7 mouse cellular contexts compared by ENCODE assay signal in the genomic region with DNA sequence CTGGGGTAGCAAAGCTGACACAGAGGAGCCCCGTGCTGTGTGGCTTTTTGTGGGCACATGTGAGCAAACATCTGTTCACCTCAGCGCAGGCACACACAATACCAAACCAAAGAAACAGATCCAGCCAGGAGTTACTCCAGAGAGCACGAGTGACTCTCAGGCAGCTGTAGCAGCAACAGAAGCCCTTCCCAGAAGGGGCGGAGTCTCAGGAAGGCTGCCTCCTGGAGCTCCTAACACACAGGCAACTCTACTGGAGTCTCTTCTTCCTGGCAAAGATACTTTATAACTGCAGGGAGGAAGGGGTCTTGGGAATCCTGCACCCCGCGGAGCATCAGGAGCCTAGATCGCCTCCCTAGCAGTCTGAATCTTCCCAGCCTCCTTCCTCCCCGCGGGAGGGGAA. TPM values are rescaled to one million over a fixed set of nuclear protein-coding genes. Genes with fewer than 3 reads are reported as not detected.
DNase-seq lines count a peak whose midpoint lies in the region; ATAC-seq and TF ChIP-seq lines count a peak whose summit lies in the region.

No protein-coding gene starts in this region.

- no peaks in the 10 kb centered on the region for H3K36me3 ChIP-seq in intestine, embryonic 14.5 days (ENCODE audit: control insufficient read depth, insufficient read depth, low read length)
- H3K36me3 ChIP-seq in liver, embryonic 12.5 days, result no peaks in the 10 kb centered on the region
- H3K36me3 ChIP-seq in midbrain, postnatal 0 days (ENCODE audit: insufficient read depth, low read length), result no peaks in the 10 kb centered on the region

- H3K4me3 ChIP-seq in intestine, embryonic 14.5 days (ENCODE audit: low read depth, low read length), result peak overlapping the region; percentile 35
- H3K4me3 ChIP-seq in liver, embryonic 12.5 days, result peak overlapping the region; percentile 56
- H3K4me3 ChIP-seq in midbrain, postnatal 0 days (ENCODE audit: low read depth, low read length), result no peak overlapping the region

- peak overlapping the region; percentile 47; the same call in 1 of the 2 replicates for H3K27ac ChIP-seq in intestine, embryonic 14.5 days (ENCODE audit: low read depth)
- peak overlapping the region; percentile 63 for H3K27ac ChIP-seq in liver, embryonic 12.5 days
- H3K27ac ChIP-seq in midbrain, postnatal 0 days (ENCODE audit: low read depth, low read length), result no peak overlapping the region

- H3K27me3 ChIP-seq in intestine, embryonic 14.5 days (replicated peaks; ENCODE audit: control insufficient read depth, insufficient read depth, low read length), result no peaks in the 10 kb centered on the region
- peaks cover 24% of the 10 kb centered on the region; the same call in 1 of the 2 replicates for H3K27me3 ChIP-seq in liver, embryonic 12.5 days (replicated peaks)
- H3K27me3 ChIP-seq in midbrain, postnatal 0 days (ENCODE audit: insufficient read depth, low read length), result peaks cover 3% of the 10 kb centered on the region; the same call in 1 of the 2 replicates

- TF ChIP-seq CTCF in midbrain, postnatal 0 days (IDR thresholded peaks at IDR 0.05), result no peak

- peak; percentile 25; the same call in 1 of the 2 replicates for ATAC-seq in granulocyte monocyte progenitor cell, adult 5-6 weeks (replicated peaks; ENCODE audit: poor library complexity, severe bottlenecking)
- ATAC-seq in intestine, embryonic 14.5 days (replicated peaks; ENCODE audit: low FRiP score, low TSS enrichment, low read depth), result peak; percentile 36
- ATAC-seq in liver, embryonic 12.5 days, result peak; percentile 66
- no peak for ATAC-seq in midbrain, postnatal 0 days (ENCODE audit: low FRiP score)

- H3K9me3 ChIP-seq in intestine, embryonic 14.5 days (ENCODE audit: control insufficient read depth, low read length), result no peaks in the 10 kb centered on the region
- H3K9me3 ChIP-seq in liver, embryonic 12.5 days (replicated peaks), result no peaks in the 10 kb centered on the region
- no peaks in the 10 kb centered on the region for H3K9me3 ChIP-seq in midbrain, postnatal 0 days (ENCODE audit: low read length)

- 1% methylated on average over 9 of the region's 9 CpGs for WGBS in intestine, embryonic 14.5 days
- under 1% methylated on average over 9 of the region's 9 CpGs for WGBS in liver, embryonic 12.5 days (ENCODE audit: insufficient replicate concordance)
- 1% methylated on average over 9 of the region's 9 CpGs for WGBS in midbrain, postnatal 0 days

- peak overlapping the region; percentile 65 for H3K4me2 ChIP-seq in intestine, embryonic 14.5 days (ENCODE audit: low read length)
- H3K4me2 ChIP-seq in liver, embryonic 12.5 days, result peak overlapping the region; percentile 87
- H3K4me2 ChIP-seq in midbrain, postnatal 0 days (ENCODE audit: low read depth, low read length, poor library complexity, severe bottlenecking), result peak overlapping the region; percentile 38

- H3K9ac ChIP-seq in intestine, embryonic 14.5 days (ENCODE audit: low read length), result peak overlapping the region; percentile 35; the same call in 1 of the 2 replicates
- peak overlapping the region; percentile 68 for H3K9ac ChIP-seq in liver, embryonic 12.5 days
- no peak overlapping the region for H3K9ac ChIP-seq in midbrain, postnatal 0 days (replicated peaks; ENCODE audit: low read length, poor library complexity, severe bottlenecking)

- H3K4me1 ChIP-seq in intestine, embryonic 14.5 days (replicated peaks; ENCODE audit: control insufficient read depth, insufficient read depth, low read length), result peaks cover 12% of the 10 kb centered on the region; the same call in 1 of the 2 replicates
- peaks cover 48% of the 10 kb centered on the region for H3K4me1 ChIP-seq in liver, embryonic 12.5 days
- no peaks in the 10 kb centered on the region for H3K4me1 ChIP-seq in midbrain, postnatal 0 days (ENCODE audit: insufficient read depth, low read length)

- DNase-seq in ZHBTc4 (ENCODE audit: low read depth, low spot score), result peak; percentile 78
- peak; percentile 80 for DNase-seq in embryo, embryonic 11 days
- peak; percentile 78 for DNase-seq in intestine, embryonic 14.5 days (ENCODE audit: low spot score)
- peak; percentile 57 for DNase-seq in midbrain, postnatal 0 days (ENCODE audit: low spot score)
- DNase-seq in thymus, postnatal 25 days, result peak; percentile 52

RNA-seq across cellular contexts. Expression of a gene that starts 7.2 kb away (rescaled TPM):
- 17.7 and 22.8 TPM in 2 replicates for total RNA-seq in granulocyte monocyte progenitor cell, adult 5-6 weeks (2014; fragmentation: Nextera tagmentation)
- 11.3 and 23.5 TPM in 2 replicates for total RNA-seq in granulocyte monocyte progenitor cell, adult 5-6 weeks (2017)
- polyA plus RNA-seq in intestine, embryonic 14.5 days (2014; fragmentation: Nextera tagmentation; extraction: Ambion mirVana), result 41.3 and 43.4 TPM in 2 replicates
- 46.2 and 49.4 TPM in 2 replicates for polyA plus RNA-seq in liver, embryonic 12.5 days (2016; fragmentation: Nextera tagmentation; extraction: Ambion mirVana)
- 9.2 and 11.4 TPM in 2 replicates for total RNA-seq in midbrain, postnatal 0 days (2014; rRNA removed)
- 14.5 and 14.8 TPM in 2 replicates for polyA plus RNA-seq in midbrain, postnatal 0 days (2015; fragmentation: Nextera tagmentation; extraction: Ambion mirVana)
